Mouse (Mus musculus): ENCODE measurements around the gene Cers5. TPM values are rescaled to one million over a fixed set of nuclear protein-coding genes. Genes with fewer than 3 reads are reported as not detected.

Gene Cers5
- polyA plus RNA-seq, 1 experiment from 2014 or later: 46.8 TPM

DNA sequence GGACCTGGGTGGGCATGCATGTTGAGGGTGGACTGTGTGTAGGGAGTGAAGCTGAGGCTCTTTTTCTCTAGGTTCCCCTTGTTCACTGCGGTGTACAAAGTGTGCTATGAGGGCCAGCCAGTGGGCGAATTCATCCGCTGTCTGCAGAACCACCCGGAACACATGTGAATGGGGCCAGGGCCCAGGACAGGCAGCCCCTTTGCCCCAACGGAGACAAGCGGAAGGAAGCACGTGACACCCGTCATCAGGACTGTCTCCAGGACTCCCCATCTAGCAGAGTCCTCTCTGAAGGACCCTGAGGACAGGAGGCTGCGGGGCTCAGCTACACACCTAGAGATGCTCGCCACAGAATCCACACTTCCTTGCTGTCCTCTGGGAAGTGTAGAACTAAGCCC is 49.6 kb downstream of the Cers5 start:
- Histone ChIP-seq H3K4me3 (ENCODE audit: low read length) (no peak overlapping the region), H3K9me3 (ENCODE audit: control insufficient read depth, low read length) (no peaks in the 10 kb centered on the region), H3K4me1 (ENCODE audit: control insufficient read depth, insufficient read depth, low read length) (peaks cover 32% of the 10 kb centered on the region), H3K27me3 (replicated peaks; ENCODE audit: control insufficient read depth, insufficient read depth, low read length) (no peaks in the 10 kb centered on the region), H3K27ac (ENCODE audit: low read length) (peak overlapping the region; percentile 89), H3K9ac (ENCODE audit: low read depth, low read length) (peak overlapping the region; percentile 35), H3K36me3 (ENCODE audit: control insufficient read depth, insufficient read depth, low read length) (peaks cover 4% of the 10 kb centered on the region; the same call in 1 of the 2 replicates), H3K4me2 (ENCODE audit: low read depth, low read length) (0 out of 2 replicates have a peak overlapping the region, but pooled peaks have one; percentile 80)
- 71% methylated on average over 10 of the region's 10 CpGs for WGBS
- ATAC-seq: no peak

DNA sequence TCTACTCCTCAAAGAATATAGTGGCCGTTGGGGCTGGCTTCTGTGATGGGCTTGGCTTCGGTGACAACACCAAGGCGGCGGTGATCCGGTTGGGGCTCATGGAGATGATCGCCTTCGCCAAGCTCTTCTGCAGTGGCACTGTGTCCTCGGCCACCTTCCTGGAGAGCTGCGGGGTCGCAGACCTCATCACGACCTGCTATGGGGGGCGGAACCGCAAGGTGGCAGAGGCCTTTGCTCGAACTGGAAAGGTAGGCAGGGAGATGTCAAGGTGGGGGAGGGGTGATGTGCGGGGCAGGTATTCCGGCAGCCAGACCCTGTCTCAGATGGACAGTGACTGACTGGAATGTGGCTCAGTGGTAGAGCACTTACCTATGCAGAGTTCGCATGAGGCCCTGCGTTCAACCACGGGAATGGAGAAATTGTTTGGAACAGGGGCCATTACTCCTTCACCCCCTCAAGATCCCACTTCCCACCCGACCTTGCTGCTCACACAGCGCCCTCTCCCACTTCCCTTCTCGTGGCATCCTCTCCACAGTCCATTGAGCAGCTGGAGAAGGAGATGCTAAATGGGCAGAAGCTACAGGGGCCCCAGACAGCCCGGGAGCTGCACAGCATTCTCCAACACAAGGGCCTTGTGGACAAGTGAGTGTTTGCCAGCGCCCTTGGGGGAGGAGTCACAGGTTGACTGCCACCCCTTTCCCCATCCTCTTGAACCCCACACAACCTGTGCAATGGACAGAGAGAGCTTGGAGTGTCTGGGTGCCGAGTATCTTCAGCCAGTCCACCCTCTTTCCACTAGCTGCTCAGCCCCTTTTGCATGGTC is 50.6 kb downstream of the Cers5 start:
- Histone ChIP-seq H3K27ac (ENCODE audit: low read length) (no peak overlapping the region), H3K4me1 (ENCODE audit: control insufficient read depth, insufficient read depth, low read length) (peaks cover 39% of the 10 kb centered on the region), H3K4me2 (ENCODE audit: low read depth, low read length) (no peak overlapping the region), H3K27me3 (replicated peaks; ENCODE audit: control insufficient read depth, insufficient read depth, low read length) (no peaks in the 10 kb centered on the region), H3K9ac (ENCODE audit: low read depth, low read length) (no peak overlapping the region), H3K36me3 (ENCODE audit: control insufficient read depth, insufficient read depth, low read length) (0 out of 2 replicates have a peak, but pooled peaks cover 3% of the 10 kb centered on the region), H3K9me3 (ENCODE audit: control insufficient read depth, low read length) (no peaks in the 10 kb centered on the region), H3K4me3 (ENCODE audit: low read length) (no peak overlapping the region)
- no peak for ATAC-seq
- 82% methylated on average over 25 of the region's 25 CpGs for WGBS

DNA sequence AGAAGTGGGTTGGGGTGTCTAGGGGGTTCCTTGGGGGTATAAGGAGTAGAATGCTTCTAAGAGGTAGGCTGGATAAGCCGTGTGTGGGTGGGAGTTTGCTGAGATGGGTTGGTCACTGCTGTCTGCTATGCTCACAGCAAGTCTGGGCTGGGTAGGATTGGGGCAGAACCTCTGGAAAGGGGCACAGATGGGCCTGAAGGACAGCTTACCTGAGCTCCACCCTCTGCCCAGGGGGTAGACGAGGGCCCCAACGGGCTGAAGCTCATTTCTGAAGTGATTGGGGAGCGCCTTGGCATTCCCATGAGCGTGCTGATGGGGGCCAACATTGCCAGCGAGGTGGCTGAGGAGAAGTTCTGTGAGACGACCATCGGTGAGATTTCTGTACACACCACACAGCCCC is 52.8 kb downstream of the Cers5 start:
- H3K9ac ChIP-seq (ENCODE audit: low read depth, low read length): no peak overlapping the region
- H3K4me3 ChIP-seq (ENCODE audit: low read length): no peak overlapping the region
- H3K36me3 ChIP-seq (ENCODE audit: control insufficient read depth, insufficient read depth, low read length): 0 out of 2 replicates have a peak, but pooled peaks cover 3% of the 10 kb centered on the region
- H3K27me3 ChIP-seq (replicated peaks; ENCODE audit: control insufficient read depth, insufficient read depth, low read length): no peaks in the 10 kb centered on the region
- ATAC-seq: no peak
- no peaks in the 10 kb centered on the region for H3K9me3 ChIP-seq (ENCODE audit: control insufficient read depth, low read length)
- H3K4me2 ChIP-seq (ENCODE audit: low read depth, low read length): no peak overlapping the region
- WGBS: 79% methylated on average over 8 of the region's 8 CpGs
- peaks cover 47% of the 10 kb centered on the region for H3K4me1 ChIP-seq (ENCODE audit: control insufficient read depth, insufficient read depth, low read length)
- no peak overlapping the region for H3K27ac ChIP-seq (ENCODE audit: low read length)

DNA sequence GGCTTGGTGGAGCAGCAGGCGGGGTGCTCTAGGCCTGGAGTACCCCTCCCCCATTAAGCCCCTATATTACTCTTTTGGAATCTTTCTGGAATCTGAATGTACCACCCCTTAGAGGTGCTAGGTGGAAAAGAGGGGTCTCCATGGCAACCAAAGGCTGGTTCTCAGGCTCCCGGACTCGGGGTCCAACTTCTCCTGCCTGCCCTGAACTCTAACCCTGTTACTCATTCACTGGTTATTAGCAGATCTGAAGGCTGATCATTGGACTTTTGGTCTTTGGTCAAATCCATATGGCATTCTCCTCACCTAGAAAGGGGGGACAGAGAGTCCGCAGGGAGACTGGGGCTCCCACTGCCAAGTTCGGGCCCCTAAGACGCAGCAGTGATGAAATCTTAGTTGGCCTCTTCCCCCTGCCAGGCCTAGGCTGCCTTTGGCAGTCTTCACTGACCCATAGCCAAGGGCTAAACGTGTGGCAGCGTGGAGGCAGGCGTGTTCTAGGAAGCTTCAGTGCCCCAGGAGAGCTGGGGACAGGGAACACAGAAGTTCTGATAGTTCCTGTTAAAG is 54.1 kb downstream of the Cers5 start:
- Histone ChIP-seq H3K9ac (ENCODE audit: low read depth, low read length) (peak overlapping the region; percentile 25), H3K36me3 (ENCODE audit: control insufficient read depth, insufficient read depth, low read length) (peaks cover 9% of the 10 kb centered on the region), H3K27ac (ENCODE audit: low read length) (peak overlapping the region; percentile 78), H3K4me1 (ENCODE audit: control insufficient read depth, insufficient read depth, low read length) (peaks cover 34% of the 10 kb centered on the region), H3K4me3 (ENCODE audit: low read length) (peak overlapping the region; percentile 8; the same call in 1 of the 2 replicates), H3K27me3 (replicated peaks; ENCODE audit: control insufficient read depth, insufficient read depth, low read length) (no peaks in the 10 kb centered on the region), H3K9me3 (ENCODE audit: control insufficient read depth, low read length) (no peaks in the 10 kb centered on the region), H3K4me2 (ENCODE audit: low read depth, low read length) (peak overlapping the region; percentile 28)
- ATAC-seq: peak; percentile 60
- 84% methylated on average over 9 of the region's 9 CpGs for WGBS

DNA sequence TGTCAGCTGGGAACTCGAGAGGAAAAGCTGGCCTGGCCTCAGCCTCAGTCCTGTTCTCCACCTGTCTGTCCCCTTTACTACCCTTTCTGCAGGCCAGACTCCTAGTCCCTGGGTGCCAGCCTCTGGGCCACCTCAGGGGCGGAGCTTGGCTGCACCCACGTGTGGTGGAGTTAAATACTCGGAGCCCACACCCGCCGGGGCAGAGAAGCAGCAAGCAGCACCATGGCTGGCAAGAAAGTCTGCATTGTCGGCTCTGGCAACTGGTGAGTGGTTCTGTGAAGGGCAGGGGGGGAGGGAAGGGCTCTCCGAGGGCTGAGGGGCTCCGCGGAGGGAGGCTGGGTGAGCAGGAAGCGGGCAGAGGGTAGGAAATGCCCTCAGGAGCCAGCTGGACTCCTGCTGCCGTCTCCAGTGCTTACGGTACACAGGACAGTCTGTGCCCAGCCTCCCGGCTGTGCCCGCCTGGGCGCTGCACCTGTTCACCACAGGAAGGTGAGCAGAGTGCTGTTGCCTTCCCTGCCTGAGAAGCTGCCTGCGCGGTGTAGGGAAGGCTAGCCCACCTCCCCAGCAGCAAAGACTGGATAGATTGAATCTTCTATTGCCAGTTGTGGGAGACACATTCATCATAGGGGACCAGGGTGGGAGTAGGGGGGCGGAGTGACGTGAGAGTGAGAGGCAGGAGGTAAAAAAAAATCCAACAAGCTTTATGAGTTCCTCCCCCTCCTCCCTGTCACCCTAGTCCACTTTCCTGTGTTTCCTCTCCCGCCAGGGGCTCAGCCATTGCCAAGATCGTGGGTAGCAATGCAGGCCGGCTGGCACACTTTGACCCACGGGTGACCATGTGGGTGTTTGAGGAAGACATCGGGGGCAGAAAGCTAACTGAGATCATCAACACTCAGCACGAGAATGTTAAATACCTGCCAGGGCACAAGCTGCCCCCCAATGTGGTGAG is 55.0 kb downstream of the Cers5 start, which contains the start of gene Gpd1:
Gene Gpd1, plus strand, starts transcription at position 130 of the 949 bp plus-strand sequence.
- Histone ChIP-seq H3K27me3 (replicated peaks; ENCODE audit: control insufficient read depth, insufficient read depth, low read length) (no peaks in the 10 kb centered on the region), H3K27ac (ENCODE audit: low read length) (peak within 1 kb of the TSS; percentile 63), H3K9ac (ENCODE audit: low read depth, low read length) (peak within 1 kb of the TSS; percentile 34; the same call in 1 of the 2 replicates), H3K9me3 (ENCODE audit: control insufficient read depth, low read length) (no peaks in the 10 kb centered on the region), H3K4me3 (ENCODE audit: low read length) (peak within 1 kb of the TSS; percentile 28), H3K4me2 (ENCODE audit: low read depth, low read length) (peak within 1 kb of the TSS; percentile 37), H3K36me3 (ENCODE audit: control insufficient read depth, insufficient read depth, low read length) (peaks cover 10% of the 10 kb centered on the region), H3K4me1 (ENCODE audit: control insufficient read depth, insufficient read depth, low read length) (peaks cover 28% of the 10 kb centered on the region)
- peak; percentile 17; the same call in 1 of the 2 replicates for ATAC-seq
- WGBS: 62% methylated on average over 26 of the region's 26 CpGs

GRCm38 (mm10) chr15:99716814-99717213 is 55.9 kb downstream of the Cers5 start:
- no peak overlapping the region for H3K4me2 ChIP-seq (ENCODE audit: low read depth, low read length)
- no peaks in the 10 kb centered on the region for H3K27me3 ChIP-seq (replicated peaks; ENCODE audit: control insufficient read depth, insufficient read depth, low read length)
- no peak for ATAC-seq
- H3K36me3 ChIP-seq (ENCODE audit: control insufficient read depth, insufficient read depth, low read length): peaks cover 14% of the 10 kb centered on the region
- 87% methylated on average over 12 of the region's 12 CpGs for WGBS
- no peak overlapping the region for H3K9ac ChIP-seq (ENCODE audit: low read depth, low read length)
- peaks cover 30% of the 10 kb centered on the region for H3K4me1 ChIP-seq (ENCODE audit: control insufficient read depth, insufficient read depth, low read length)
- no peak overlapping the region for H3K4me3 ChIP-seq (ENCODE audit: low read length)
- H3K9me3 ChIP-seq (ENCODE audit: control insufficient read depth, low read length): no peaks in the 10 kb centered on the region
- H3K27ac ChIP-seq (ENCODE audit: low read length): no peak overlapping the region

GRCm38 (mm10) chr15:99715982-99716746 is 56.5 kb downstream of the Cers5 start:
- H3K4me3 ChIP-seq (ENCODE audit: low read length): no peak overlapping the region
- ATAC-seq: 0 out of 2 replicates have a peak, but pooled peaks have one; percentile 7
- H3K4me2 ChIP-seq (ENCODE audit: low read depth, low read length): no peak overlapping the region
- no peak overlapping the region for H3K27ac ChIP-seq (ENCODE audit: low read length)
- no peaks in the 10 kb centered on the region for H3K9me3 ChIP-seq (ENCODE audit: control insufficient read depth, low read length)
- H3K4me1 ChIP-seq (ENCODE audit: control insufficient read depth, insufficient read depth, low read length): peaks cover 30% of the 10 kb centered on the region
- H3K36me3 ChIP-seq (ENCODE audit: control insufficient read depth, insufficient read depth, low read length): peaks cover 18% of the 10 kb centered on the region
- H3K27me3 ChIP-seq (replicated peaks; ENCODE audit: control insufficient read depth, insufficient read depth, low read length): no peaks in the 10 kb centered on the region
- WGBS: 65% methylated on average over 11 of the region's 11 CpGs
- 0 out of 2 replicates have a peak overlapping the region, but pooled peaks have one; percentile 20 for H3K9ac ChIP-seq (ENCODE audit: low read depth, low read length)

DNA sequence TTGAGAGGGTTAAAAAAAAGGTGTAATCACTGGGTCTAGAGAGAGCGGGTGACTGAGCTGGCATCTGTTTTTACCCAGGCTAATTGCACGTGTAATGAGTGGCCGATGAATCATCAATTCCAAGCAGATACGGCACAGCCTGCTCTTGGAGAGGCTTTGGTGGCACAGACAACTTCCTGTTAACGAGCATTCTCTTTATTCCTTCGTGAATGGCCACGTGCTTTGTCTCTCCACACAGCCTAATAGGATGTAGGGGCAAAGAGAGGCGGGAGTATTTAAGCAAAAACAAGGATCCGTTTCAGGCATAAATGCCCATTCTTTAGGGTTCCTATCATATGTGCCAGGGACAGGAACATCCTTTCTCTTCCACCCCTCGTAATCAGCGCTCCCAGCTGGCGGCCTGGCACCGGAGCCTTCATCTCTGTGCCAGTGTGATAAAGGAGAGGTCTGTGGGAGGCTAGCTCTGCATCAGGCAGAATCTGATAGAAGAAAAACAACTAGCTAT is 57.3 kb downstream of the Cers5 start:
- Histone ChIP-seq H3K4me2 (ENCODE audit: low read depth, low read length) (no peak overlapping the region), H3K4me1 (ENCODE audit: control insufficient read depth, insufficient read depth, low read length) (peaks cover 30% of the 10 kb centered on the region), H3K9ac (ENCODE audit: low read depth, low read length) (no peak overlapping the region), H3K27ac (ENCODE audit: low read length) (no peak overlapping the region), H3K36me3 (ENCODE audit: control insufficient read depth, insufficient read depth, low read length) (peaks cover 20% of the 10 kb centered on the region), H3K9me3 (ENCODE audit: control insufficient read depth, low read length) (no peaks in the 10 kb centered on the region), H3K27me3 (replicated peaks; ENCODE audit: control insufficient read depth, insufficient read depth, low read length) (no peaks in the 10 kb centered on the region), H3K4me3 (ENCODE audit: low read length) (no peak overlapping the region)
- ATAC-seq: no peak
- WGBS: 74% methylated on average over 13 of the region's 13 CpGs
